Mouse (Mus musculus): ENCODE data around the gene B3galt6. TPM values are rescaled to one million over a fixed set of nuclear protein-coding genes. Genes with fewer than 3 reads are reported as not detected.

The B3galt6 gene
- polyA plus RNA-seq, 1 experiment from 2014 or later = 38.1 TPM

GRCm38 (mm10) chr4:156008369-156008768 lies 15.9 kb upstream of the B3galt6 start:
- Histone ChIP-seq H3K27me3 (ENCODE audit: control insufficient read depth, insufficient read depth, low read length) (no peaks in the 10 kb centered on the region), H3K36me3 (ENCODE audit: control insufficient read depth, insufficient read depth, low read length) (peaks cover 59% of the 10 kb centered on the region), H3K9ac (replicated peaks; ENCODE audit: low read depth, low read length) (no peak overlapping the region), H3K27ac (ENCODE audit: low read depth, low read length) (no peak overlapping the region), H3K4me2 (ENCODE audit: low read depth, low read length) (no peak overlapping the region), H3K9me3 (ENCODE audit: control insufficient read depth, low read length) (no peaks in the 10 kb centered on the region), H3K4me1 (ENCODE audit: control insufficient read depth, insufficient read depth, low read length) (no peaks in the 10 kb centered on the region), H3K4me3 (ENCODE audit: low read depth, low read length) (no peak overlapping the region)
- 96% methylated on average over 4 of the region's 4 CpGs for WGBS
- ATAC-seq (ENCODE audit: low read depth) = no peak

GRCm38 (mm10) chr4:156004109-156004508 lies 11.7 kb upstream of the B3galt6 start:
- H3K4me1 ChIP-seq (ENCODE audit: control insufficient read depth, insufficient read depth, low read length) = no peaks in the 10 kb centered on the region
- no peaks in the 10 kb centered on the region for H3K9me3 ChIP-seq (ENCODE audit: control insufficient read depth, low read length)
- no peak overlapping the region for H3K9ac ChIP-seq (replicated peaks; ENCODE audit: low read depth, low read length)
- no peak overlapping the region for H3K4me2 ChIP-seq (ENCODE audit: low read depth, low read length)
- WGBS = 95% methylated on average over 3 of the region's 3 CpGs
- no peak overlapping the region for H3K4me3 ChIP-seq (ENCODE audit: low read depth, low read length)
- peaks cover 81% of the 10 kb centered on the region for H3K36me3 ChIP-seq (ENCODE audit: control insufficient read depth, insufficient read depth, low read length)
- ATAC-seq (ENCODE audit: low read depth) = no peak
- no peaks in the 10 kb centered on the region for H3K27me3 ChIP-seq (ENCODE audit: control insufficient read depth, insufficient read depth, low read length)
- no peak overlapping the region for H3K27ac ChIP-seq (ENCODE audit: low read depth, low read length)

- peak overlapping the region; percentile 82 for H3K4me3 ChIP-seq (ENCODE audit: low read depth, low read length)
- 4% methylated on average over 15 of the region's 15 CpGs for WGBS
- peak overlapping the region; percentile 71 for H3K9ac ChIP-seq (replicated peaks; ENCODE audit: low read depth, low read length)
- H3K9me3 ChIP-seq (ENCODE audit: control insufficient read depth, low read length) = no peaks in the 10 kb centered on the region
- H3K36me3 ChIP-seq (ENCODE audit: control insufficient read depth, insufficient read depth, low read length) = peaks cover 1% of the 10 kb centered on the region; the same call in 1 of the 2 replicates
- peak overlapping the region; percentile 48 for H3K4me2 ChIP-seq (ENCODE audit: low read depth, low read length)
- peak overlapping the region; percentile 89 for H3K27ac ChIP-seq (ENCODE audit: low read depth, low read length)
- ATAC-seq (ENCODE audit: low read depth) = no peak
- peaks cover 23% of the 10 kb centered on the region for H3K4me1 ChIP-seq (ENCODE audit: control insufficient read depth, insufficient read depth, low read length)
- no peaks in the 10 kb centered on the region for H3K27me3 ChIP-seq (ENCODE audit: control insufficient read depth, insufficient read depth, low read length)
Measured at GRCm38 (mm10) chr4:155993606-155994005, 1.2 kb upstream of the B3galt6 start.

- H3K27ac ChIP-seq (ENCODE audit: low read depth, low read length) = peak overlapping the region; percentile 89
- H3K27me3 ChIP-seq (ENCODE audit: control insufficient read depth, insufficient read depth, low read length) = no peaks in the 10 kb centered on the region
- H3K36me3 ChIP-seq (ENCODE audit: control insufficient read depth, insufficient read depth, low read length) = no peaks in the 10 kb centered on the region
- peak overlapping the region; percentile 82 for H3K4me3 ChIP-seq (ENCODE audit: low read depth, low read length)
- peak; percentile 83 for ATAC-seq (ENCODE audit: low read depth)
- peak overlapping the region; percentile 71 for H3K9ac ChIP-seq (replicated peaks; ENCODE audit: low read depth, low read length)
- peaks cover 23% of the 10 kb centered on the region for H3K4me1 ChIP-seq (ENCODE audit: control insufficient read depth, insufficient read depth, low read length)
- H3K9me3 ChIP-seq (ENCODE audit: control insufficient read depth, low read length) = no peaks in the 10 kb centered on the region
- WGBS = under 1% methylated on average over 69 of the region's 70 CpGs
- peak overlapping the region; percentile 48 for H3K4me2 ChIP-seq (ENCODE audit: low read depth, low read length)
Measured at GRCm38 (mm10) chr4:155992906-155993547, 578 bp upstream of the B3galt6 start.

- peak overlapping the region; percentile 97 for H3K4me2 ChIP-seq (ENCODE audit: low read depth, low read length)
- H3K36me3 ChIP-seq (ENCODE audit: control insufficient read depth, insufficient read depth, low read length) = no peaks in the 10 kb centered on the region
- H3K9ac ChIP-seq (replicated peaks; ENCODE audit: low read depth, low read length) = peak overlapping the region; percentile 72
- peak overlapping the region; percentile 92 for H3K27ac ChIP-seq (ENCODE audit: low read depth, low read length)
- H3K27me3 ChIP-seq (ENCODE audit: control insufficient read depth, insufficient read depth, low read length) = no peaks in the 10 kb centered on the region
- 20% methylated on average over 37 of the region's 37 CpGs for WGBS
- peaks cover 23% of the 10 kb centered on the region for H3K4me1 ChIP-seq (ENCODE audit: control insufficient read depth, insufficient read depth, low read length)
- no peaks in the 10 kb centered on the region for H3K9me3 ChIP-seq (ENCODE audit: control insufficient read depth, low read length)
- peak; percentile 25; the same call in 1 of the 2 replicates for ATAC-seq (ENCODE audit: low read depth)
- peak overlapping the region; percentile 82 for H3K4me3 ChIP-seq (ENCODE audit: low read depth, low read length)
Measured at GRCm38 (mm10) chr4:155991908-155992230, 580 bp downstream of the B3galt6 start.

- Histone ChIP-seq H3K27ac (ENCODE audit: low read depth, low read length) (peak overlapping the region; percentile 92), H3K36me3 (ENCODE audit: control insufficient read depth, insufficient read depth, low read length) (no peaks in the 10 kb centered on the region), H3K4me1 (ENCODE audit: control insufficient read depth, insufficient read depth, low read length) (peaks cover 23% of the 10 kb centered on the region), H3K9ac (replicated peaks; ENCODE audit: low read depth, low read length) (peak overlapping the region; percentile 72), H3K9me3 (ENCODE audit: control insufficient read depth, low read length) (no peaks in the 10 kb centered on the region), H3K27me3 (ENCODE audit: control insufficient read depth, insufficient read depth, low read length) (no peaks in the 10 kb centered on the region), H3K4me3 (ENCODE audit: low read depth, low read length) (peak overlapping the region; percentile 82), H3K4me2 (ENCODE audit: low read depth, low read length) (peak overlapping the region; percentile 97)
- 85% methylated on average over 22 of the region's 22 CpGs for WGBS
- ATAC-seq (ENCODE audit: low read depth) = peak; percentile 0
Measured at GRCm38 (mm10) chr4:155991211-155991907, 1.1 kb downstream of the B3galt6 start.

GRCm38 (mm10) chr4:155983788-155984187 lies 8.7 kb downstream of the B3galt6 start:
- WGBS = 16% methylated on average over 2 of the region's 2 CpGs
- H3K36me3 ChIP-seq (ENCODE audit: control insufficient read depth, insufficient read depth, low read length) = no peaks in the 10 kb centered on the region
- H3K9ac ChIP-seq (replicated peaks; ENCODE audit: low read depth, low read length) = no peak overlapping the region
- no peaks in the 10 kb centered on the region for H3K4me1 ChIP-seq (ENCODE audit: control insufficient read depth, insufficient read depth, low read length)
- H3K4me2 ChIP-seq (ENCODE audit: low read depth, low read length) = no peak overlapping the region
- no peaks in the 10 kb centered on the region for H3K9me3 ChIP-seq (ENCODE audit: control insufficient read depth, low read length)
- ATAC-seq (ENCODE audit: low read depth) = no peak
- no peak overlapping the region for H3K4me3 ChIP-seq (ENCODE audit: low read depth, low read length)
- H3K27ac ChIP-seq (ENCODE audit: low read depth, low read length) = no peak overlapping the region
- no peaks in the 10 kb centered on the region for H3K27me3 ChIP-seq (ENCODE audit: control insufficient read depth, insufficient read depth, low read length)

GRCm38 (mm10) chr4:155981436-155982082 lies 10.9 kb downstream of the B3galt6 start:
- 83% methylated on average over 12 of the region's 12 CpGs for WGBS
- no peaks in the 10 kb centered on the region for H3K4me1 ChIP-seq (ENCODE audit: control insufficient read depth, insufficient read depth, low read length)
- no peaks in the 10 kb centered on the region for H3K27me3 ChIP-seq (ENCODE audit: control insufficient read depth, insufficient read depth, low read length)
- H3K36me3 ChIP-seq (ENCODE audit: control insufficient read depth, insufficient read depth, low read length) = no peaks in the 10 kb centered on the region
- H3K9ac ChIP-seq (replicated peaks; ENCODE audit: low read depth, low read length) = no peak overlapping the region
- no peak overlapping the region for H3K4me3 ChIP-seq (ENCODE audit: low read depth, low read length)
- no peak overlapping the region for H3K4me2 ChIP-seq (ENCODE audit: low read depth, low read length)
- H3K27ac ChIP-seq (ENCODE audit: low read depth, low read length) = no peak overlapping the region
- no peaks in the 10 kb centered on the region for H3K9me3 ChIP-seq (ENCODE audit: control insufficient read depth, low read length)
- ATAC-seq (ENCODE audit: low read depth) = no peak

- Histone ChIP-seq H3K9ac (replicated peaks; ENCODE audit: low read depth, low read length) (no peak overlapping the region), H3K27ac (ENCODE audit: low read depth, low read length) (no peak overlapping the region), H3K4me2 (ENCODE audit: low read depth, low read length) (no peak overlapping the region), H3K4me1 (ENCODE audit: control insufficient read depth, insufficient read depth, low read length) (no peaks in the 10 kb centered on the region), H3K27me3 (ENCODE audit: control insufficient read depth, insufficient read depth, low read length) (no peaks in the 10 kb centered on the region), H3K9me3 (ENCODE audit: control insufficient read depth, low read length) (no peaks in the 10 kb centered on the region), H3K36me3 (ENCODE audit: control insufficient read depth, insufficient read depth, low read length) (no peaks in the 10 kb centered on the region), H3K4me3 (ENCODE audit: low read depth, low read length) (no peak overlapping the region)
- 74% methylated on average over 2 of the region's 2 CpGs for WGBS
- no peak for ATAC-seq (ENCODE audit: low read depth)
Measured at GRCm38 (mm10) chr4:155973239-155973638, 19.2 kb downstream of the B3galt6 start.
